Mouse (Mus musculus) embryonic facial prominence, embryonic 15.5 days (tissue): ENCODE data around the gene Scamp5. TPM values are rescaled to one million over a fixed set of nuclear protein-coding genes. Genes with fewer than 3 reads are reported as not detected.

Experiments used
- ATAC-seq: fragments of 200-750 bp; cut with Nextera tagmentation; 2 replicates; pipeline ENCODE4 v1.8.0; 2017; ENCODE audit warnings: low read depth, moderate TSS enrichment; ENCODE audit not compliant: insufficient number of reproducible peaks, low FRiP score, low TSS enrichment
- H3K27ac ChIP-seq: fragments of 300-500 bp; sonication (generic); replicated peaks from 2 replicates; pipeline ENCODE4 v1.5.1; 2015; ENCODE audit warnings: mild to moderate bottlenecking, inconsistent platforms
- H3K27me3 ChIP-seq: fragments of 300-500 bp; sonication (generic); 2 replicates; pipeline ENCODE4 v1.6.1; 2015; ENCODE audit warnings: inconsistent platforms
- H3K36me3 ChIP-seq: fragments of 300-500 bp; sonication (generic); 2 replicates; pipeline ENCODE4 v1.6.1; 2015; ENCODE audit warnings: mild to moderate bottlenecking, inconsistent platforms
- H3K4me1 ChIP-seq: fragments of 300-500 bp; sonication (generic); 2 replicates; pipeline ENCODE4 v1.6.1; 2015; ENCODE audit warnings: inconsistent platforms
- H3K4me2 ChIP-seq: fragments of 300-500 bp; sonication (generic); replicated peaks from 2 replicates; pipeline ENCODE4 v1.6.1; 2015; ENCODE audit warnings: mild to moderate bottlenecking, inconsistent platforms
- H3K4me3 ChIP-seq: fragments of 300-500 bp; sonication (generic); replicated peaks from 2 replicates; pipeline ENCODE4 v1.5.1; 2015; ENCODE audit warnings: mild to moderate bottlenecking, inconsistent platforms
- H3K9ac ChIP-seq: fragments of 300-500 bp; sonication (generic); 2 replicates; pipeline ENCODE4 v1.6.1; 2015; ENCODE audit warnings: inconsistent platforms
- H3K9me3 ChIP-seq: fragments of 300-500 bp; sonication (generic); replicated peaks from 2 replicates; pipeline ENCODE4 v1.6.1; 2016; ENCODE audit warnings: inconsistent platforms
- WGBS: fragments of 180-500 bp; shearing (Covaris S2); methylation state at CpG from one replicate; pipeline ENCODE4 v1.1.7; 2015; 5-methylcytosine and 5-hydroxymethylcytosine counted together
- polyA plus RNA-seq: library from polyadenylated mRNA; unstranded; fragments of >200 nt; fragmentation: Nextera tagmentation; extraction: Ambion mirVana; gene quantifications from 2 replicates; pipeline ENCODE4 v1.2.1, GENCODE M21; 2015

Scamp5 gene
- polyA plus RNA-seq, 1 experiment from 2014 or later: 16.3 TPM

- Histone ChIP-seq H3K4me3 (no peak overlapping the region), H3K9ac (no peak overlapping the region), H3K4me1 (no peaks in the 10 kb centered on the region), H3K4me2 (no peak overlapping the region), H3K36me3 (peaks cover 17% of the 10 kb centered on the region), H3K27ac (no peak overlapping the region), H3K27me3 (no peaks in the 10 kb centered on the region), H3K9me3 (no peaks in the 10 kb centered on the region)
- no peak for ATAC-seq
- WGBS: 53% methylated on average over 1 of the region's 1 CpGs
Measured at GRCm38 (mm10) chr9:57449715-57450114, 18.1 kb downstream of the Scamp5 start.

- no peak overlapping the region for H3K4me3 ChIP-seq
- no peaks in the 10 kb centered on the region for H3K9me3 ChIP-seq
- 0 out of 2 replicates have a peak, but pooled peaks cover 8% of the 10 kb centered on the region for H3K36me3 ChIP-seq
- no peak overlapping the region for H3K9ac ChIP-seq
- H3K27me3 ChIP-seq: no peaks in the 10 kb centered on the region
- ATAC-seq: no peak
- H3K4me1 ChIP-seq: 0 out of 2 replicates have a peak, but pooled peaks cover 6% of the 10 kb centered on the region
- H3K27ac ChIP-seq: no peak overlapping the region
- 90% methylated on average over 1 of the region's 1 CpGs for WGBS
- H3K4me2 ChIP-seq: no peak overlapping the region
Measured at GRCm38 (mm10) chr9:57440620-57441019, 27.2 kb downstream of the Scamp5 start.

- no peaks in the 10 kb centered on the region for H3K9me3 ChIP-seq
- peak within 1 kb of the TSS; percentile 56 for H3K4me3 ChIP-seq
- WGBS: 2% methylated on average over 32 of the region's 32 CpGs
- peak within 1 kb of the TSS; percentile 60 for H3K4me2 ChIP-seq
- H3K27me3 ChIP-seq: no peaks in the 10 kb centered on the region
- H3K27ac ChIP-seq: peak within 1 kb of the TSS; percentile 85
- peak; percentile 96 for ATAC-seq
- peak within 1 kb of the TSS; percentile 43 for H3K9ac ChIP-seq
- H3K36me3 ChIP-seq: 0 out of 2 replicates have a peak, but pooled peaks cover 4% of the 10 kb centered on the region
- H3K4me1 ChIP-seq: 0 out of 2 replicates have a peak, but pooled peaks cover 6% of the 10 kb centered on the region
Measured at GRCm38 (mm10) chr9:57439522-57440295, 28.2 kb downstream of the Scamp5 start, which contains the start of gene Ppcdc. Ppcdc (minus strand) TSS chr9:57440124.

GRCm38 (mm10) chr9:57439083-57439482 is 28.8 kb downstream of the Scamp5 start:
- Histone ChIP-seq H3K9me3 (no peaks in the 10 kb centered on the region), H3K4me3 (peak overlapping the region; percentile 56), H3K36me3 (0 out of 2 replicates have a peak, but pooled peaks cover 3% of the 10 kb centered on the region), H3K27ac (peak overlapping the region; percentile 85), H3K27me3 (no peaks in the 10 kb centered on the region), H3K4me1 (0 out of 2 replicates have a peak, but pooled peaks cover 6% of the 10 kb centered on the region), H3K4me2 (peak overlapping the region; percentile 60), H3K9ac (no peak overlapping the region)
- no peak for ATAC-seq
- WGBS: 25% methylated on average over 7 of the region's 7 CpGs

GRCm38 (mm10) chr9:57437896-57438614 is 29.8 kb downstream of the Scamp5 start:
- H3K4me2 ChIP-seq: no peak overlapping the region
- peaks cover 15% of the 10 kb centered on the region for H3K4me1 ChIP-seq
- no peaks in the 10 kb centered on the region for H3K27me3 ChIP-seq
- ATAC-seq: no peak
- no peak overlapping the region for H3K4me3 ChIP-seq
- H3K9ac ChIP-seq: no peak overlapping the region
- H3K27ac ChIP-seq: no peak overlapping the region
- H3K9me3 ChIP-seq: no peaks in the 10 kb centered on the region
- WGBS: 81% methylated on average over 10 of the region's 10 CpGs
- 0 out of 2 replicates have a peak, but pooled peaks cover 2% of the 10 kb centered on the region for H3K36me3 ChIP-seq

- no peak overlapping the region for H3K27ac ChIP-seq
- no peak overlapping the region for H3K4me2 ChIP-seq
- no peaks in the 10 kb centered on the region for H3K27me3 ChIP-seq
- peaks cover 23% of the 10 kb centered on the region for H3K4me1 ChIP-seq
- WGBS: 84% methylated on average over 5 of the region's 5 CpGs
- H3K4me3 ChIP-seq: no peak overlapping the region
- H3K9ac ChIP-seq: no peak overlapping the region
- H3K36me3 ChIP-seq: no peaks in the 10 kb centered on the region
- no peak for ATAC-seq
- H3K9me3 ChIP-seq: no peaks in the 10 kb centered on the region
Measured at GRCm38 (mm10) chr9:57436166-57436565, 31.7 kb downstream of the Scamp5 start.

GRCm38 (mm10) chr9:57434405-57435165 is 33.3 kb downstream of the Scamp5 start:
- 85% methylated on average over 11 of the region's 11 CpGs for WGBS
- H3K36me3 ChIP-seq: no peaks in the 10 kb centered on the region
- H3K9me3 ChIP-seq: no peaks in the 10 kb centered on the region
- H3K4me2 ChIP-seq: no peak overlapping the region
- no peak for ATAC-seq
- H3K4me3 ChIP-seq: no peak overlapping the region
- H3K4me1 ChIP-seq: peaks cover 23% of the 10 kb centered on the region
- H3K27ac ChIP-seq: no peak overlapping the region
- H3K9ac ChIP-seq: no peak overlapping the region
- H3K27me3 ChIP-seq: no peaks in the 10 kb centered on the region

GRCm38 (mm10) chr9:57433097-57434032 is 34.5 kb downstream of the Scamp5 start:
- ATAC-seq: peak; percentile 81
- Histone ChIP-seq H3K9ac (no peak overlapping the region), H3K9me3 (no peaks in the 10 kb centered on the region), H3K36me3 (no peaks in the 10 kb centered on the region), H3K27ac (peak overlapping the region; percentile 87), H3K4me2 (0 out of 2 replicates have a peak overlapping the region, but pooled peaks have one; percentile 0), H3K27me3 (no peaks in the 10 kb centered on the region), H3K4me3 (no peak overlapping the region; the same call in 1 of the 2 replicates), H3K4me1 (peaks cover 25% of the 10 kb centered on the region)
- 6% methylated on average over 11 of the region's 11 CpGs for WGBS

- no peak overlapping the region for H3K9ac ChIP-seq
Measured at GRCm38 (mm10) chr9:57432480-57432879, 35.4 kb downstream of the Scamp5 start.

GRCm38 (mm10) chr9:57431202-57431601 is 36.7 kb downstream of the Scamp5 start:
- Histone ChIP-seq H3K9me3 (no peaks in the 10 kb centered on the region), H3K4me3 (no peak overlapping the region), H3K4me1 (peaks cover 32% of the 10 kb centered on the region), H3K9ac (no peak overlapping the region), H3K27me3 (no peaks in the 10 kb centered on the region), H3K4me2 (no peak overlapping the region), H3K36me3 (no peaks in the 10 kb centered on the region), H3K27ac (no peak overlapping the region)
- ATAC-seq: no peak
- 46% methylated on average over 9 of the region's 9 CpGs for WGBS

More at GRCm38 (mm10) chr9:57432480-57432879, 35.4 kb downstream of the Scamp5 start:
- Histone ChIP-seq H3K27ac (peak overlapping the region; percentile 87), H3K4me1 (peaks cover 32% of the 10 kb centered on the region), H3K4me2 (no peak overlapping the region), H3K9me3 (no peaks in the 10 kb centered on the region), H3K27me3 (no peaks in the 10 kb centered on the region), H3K36me3 (no peaks in the 10 kb centered on the region), H3K4me3 (no peak overlapping the region)
- WGBS: 89% methylated on average over 3 of the region's 3 CpGs
- no peak for ATAC-seq
